Comparison of ENCODE assay signal across 8 mouse cellular contexts in the genomic region with DNA sequence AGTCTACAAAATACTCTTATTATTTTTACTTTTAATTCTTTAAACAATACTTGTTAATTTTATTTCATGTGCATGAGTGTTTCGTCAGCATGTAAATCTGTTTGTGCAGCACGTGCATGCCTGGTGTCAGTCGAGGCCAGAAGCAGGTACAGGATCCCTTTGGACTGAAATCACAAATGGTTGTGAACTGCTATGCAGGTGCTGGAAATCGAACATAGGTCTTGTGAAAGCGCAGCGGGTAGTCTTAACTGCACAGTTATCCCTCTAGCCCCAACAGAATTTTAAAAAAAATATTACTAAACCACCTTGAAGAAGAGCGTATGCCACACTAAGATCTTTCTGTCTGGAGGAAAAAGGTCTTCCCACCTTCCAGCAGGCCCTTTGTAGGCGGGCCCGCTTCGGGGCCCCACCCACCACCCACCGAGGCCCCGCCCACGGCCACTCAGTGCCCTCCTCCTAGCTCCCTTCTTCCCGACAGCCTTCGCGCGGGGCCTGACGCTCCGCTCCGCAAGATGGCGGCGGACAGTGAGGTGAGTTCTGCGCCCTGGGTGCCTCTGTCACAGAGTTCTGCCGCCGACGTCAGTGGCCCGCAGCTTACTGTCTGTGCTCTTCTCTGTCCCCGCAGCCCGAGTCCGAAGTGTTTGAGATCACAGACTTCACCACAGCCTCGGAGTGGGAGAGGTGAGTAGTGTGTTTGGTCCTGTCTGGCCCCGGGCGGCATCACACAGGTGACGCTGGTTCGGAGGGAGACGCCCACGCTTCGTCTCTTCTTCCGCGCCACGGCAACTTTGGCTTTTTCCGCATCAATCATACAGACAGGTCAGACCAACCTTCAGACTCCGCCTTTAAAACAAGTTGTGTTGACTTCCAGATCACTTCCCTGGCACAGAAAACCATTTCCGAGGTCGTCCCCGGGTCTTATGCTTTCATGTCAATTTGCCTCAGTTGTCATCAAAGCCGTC. TPM values are rescaled to one million over a fixed set of nuclear protein-coding genes. Genes with fewer than 3 reads are reported as not detected.
DNase-seq lines count a peak whose midpoint lies in the region; ATAC-seq lines count a peak whose summit lies in the region.

Gene Rab3gap1, plus strand, starts transcription at position 474 of the 962 bp plus-strand sequence.

- peak within 1 kb of the TSS; percentile 67 for H3K9ac ChIP-seq in intestine, embryonic 14.5 days (ENCODE audit: low read length)

- H3K36me3 ChIP-seq in intestine, embryonic 14.5 days (ENCODE audit: control insufficient read depth, insufficient read depth, low read length), result peaks cover 9% of the 10 kb centered on the region; the same call in 1 of the 2 replicates

- no peaks in the 10 kb centered on the region for H3K27me3 ChIP-seq in intestine, embryonic 14.5 days (replicated peaks; ENCODE audit: control insufficient read depth, insufficient read depth, low read length)

- WGBS in intestine, embryonic 14.5 days, result 11% methylated on average over 47 of the region's 47 CpGs

- ATAC-seq in intestine, embryonic 14.5 days (replicated peaks; ENCODE audit: low FRiP score, low TSS enrichment, low read depth), result peak; percentile 98

- peak; percentile 93 to 97 for DNase-seq in adrenal gland, adult (ENCODE audit: inconsistent age in 2 of 2, low spot score in 1 of 2)
- DNase-seq in embryo, embryonic 10.5 days (ENCODE audit: low spot score), result peak; percentile 91
- peak; percentile 89 for DNase-seq in gastrocnemius, postnatal 25 days
- peak; percentile 94 for DNase-seq in intestine, embryonic 14.5 days (ENCODE audit: low spot score)
- peak; percentile 85 to 86 for DNase-seq in left cerebral cortex, postnatal 14 days (ENCODE audit: low spot score in 2 of 2)
- peak; percentile 91 for DNase-seq in mesoderm, embryonic 11.5 days (ENCODE audit: low read depth, low spot score)
- peak; percentile 83 to 86 for DNase-seq in right cerebral cortex, postnatal 36 days (ENCODE audit: low spot score in 2 of 2)
- peak; percentile 91 for DNase-seq in yolk sac, embryonic 10.5 days (ENCODE audit: low spot score)

- H3K27ac ChIP-seq in intestine, embryonic 14.5 days (ENCODE audit: low read depth), result peak within 1 kb of the TSS; percentile 81

- H3K4me3 ChIP-seq in intestine, embryonic 14.5 days (ENCODE audit: low read depth, low read length), result peak within 1 kb of the TSS; percentile 83

- H3K4me2 ChIP-seq in intestine, embryonic 14.5 days (ENCODE audit: low read length), result peak within 1 kb of the TSS; percentile 75

- intact Hi-C loops in left cerebral cortex, postnatal 14 days (cut with DNase I), result no loop called here

- H3K9me3 ChIP-seq in intestine, embryonic 14.5 days (ENCODE audit: control insufficient read depth, low read length), result no peaks in the 10 kb centered on the region

- peaks cover 5% of the 10 kb centered on the region; the same call in 1 of the 2 replicates for H3K4me1 ChIP-seq in intestine, embryonic 14.5 days (replicated peaks; ENCODE audit: control insufficient read depth, insufficient read depth, low read length)

RNA-seq across cellular contexts. Expression of gene Rab3gap1, which starts in this region (rescaled TPM):
- total RNA-seq in gastrocnemius, postnatal 25 days (2021), result 10 to 100 TPM; 19.8 to 21.2 TPM
- polyA plus RNA-seq in intestine, embryonic 14.5 days (2014; fragmentation: Nextera tagmentation; extraction: Ambion mirVana), result 22.8 and 25.3 TPM in 2 replicates
- total RNA-seq in left cerebral cortex, postnatal 14 days (2021), result 10 to 100 TPM; 65.4 to 67.9 TPM

Comparison
In these comparisons a context has a peak if more than half of its experiments do, and no peak if none do; other contexts are left out.
1. Peak in every context shown above with its lines: DNase-seq, ATAC-seq, H3K4me3 ChIP-seq and H3K27ac ChIP-seq.